Mouse (Mus musculus) small intestine, adult 2 months (tissue): ENCODE data around the gene Cdc42.

Experiments used
- CTCF ChIP-seq: fragments of 200-500 bp; IDR thresholded peaks from 2 replicates; pipeline ENCODE4 v1.5.1; 2012; ENCODE audit warnings: low read depth, mild to moderate bottlenecking, control low read depth, inconsistent platforms, low read length, moderate library complexity, mixed read lengths; ENCODE audit not compliant: insufficient replicate concordance, insufficient read length; ENCODE audit errors: extremely low read depth
- POLR2A ChIP-seq: fragments of 200-500 bp; IDR thresholded peaks from 2 replicates; pipeline ENCODE4 v1.6.1; 2012; ENCODE audit warnings: low read depth, mild to moderate bottlenecking, control low read depth, inconsistent platforms, low read length, moderate library complexity

- no peak for TF ChIP-seq CTCF
- no peak for TF ChIP-seq POLR2A
These were observed 52.5 kb downstream of the Cdc42 start for GRCm38 (mm10) chr4:137305066-137305465.
